Mouse (Mus musculus) G1E (cell line): ENCODE data around the gene Mettl14. TPM values are rescaled to one million over a fixed set of nuclear protein-coding genes. Genes with fewer than 3 reads are reported as not detected.
A peak's percentile ranks its signal among the peaks of the same experiment; 100 is the strongest.

Source experiments
- ATAC-seq: 2 replicates; pipeline ENCODE4 v1.8.0; 2016; ENCODE audit warnings: mild to moderate bottlenecking; ENCODE audit not compliant: insufficient number of reproducible peaks, poor library complexity, low FRiP score, severe bottlenecking; ENCODE audit errors: extremely low read depth
- DNase-seq: peaks from one replicate; pipeline ENCODE4 v3.0.0; 2012; ENCODE audit warnings: low spot score
- H3K27me3 ChIP-seq: 2 replicates; pipeline ENCODE4 v1.6.1; 2012; ENCODE audit warnings: mild to moderate bottlenecking, low read length, inconsistent platforms; ENCODE audit not compliant: insufficient read depth
- H3K36me3 ChIP-seq: replicated peaks from 2 replicates; pipeline ENCODE3; 2012; ENCODE audit warnings: mild to moderate bottlenecking, inconsistent platforms
- H3K4me1 ChIP-seq: 2 replicates; pipeline ENCODE4 v1.6.1; 2012; ENCODE audit warnings: low read depth, low read length, inconsistent platforms, mixed read lengths; ENCODE audit not compliant: insufficient read depth
- H3K4me3 ChIP-seq: 2 replicates; pipeline ENCODE4 v1.5.1; 2012; ENCODE audit warnings: low read depth, mild to moderate bottlenecking, inconsistent platforms, low read length, moderate library complexity, mixed read lengths
- H3K9me3 ChIP-seq: replicated peaks from 2 replicates; pipeline ENCODE4 v1.6.1; 2012; ENCODE audit warnings: inconsistent platforms
- CTCF ChIP-seq: IDR thresholded peaks from 2 replicates; pipeline ENCODE4 v1.5.1; 2012; ENCODE audit warnings: low read depth, low read length, inconsistent platforms, mixed read lengths
- GATA1 ChIP-seq: IDR thresholded peaks from 2 replicates; pipeline ENCODE4 v1.6.1; 2012; ENCODE audit warnings: borderline replicate concordance, low read length, inconsistent platforms, mixed read lengths
- GATA2 ChIP-seq: IDR thresholded peaks from 2 replicates; pipeline ENCODE4 v1.6.1; 2012; ENCODE audit warnings: low read depth, low read length, inconsistent platforms, borderline replicate concordance
- POLR2AphosphoS5 ChIP-seq: IDR thresholded peaks from 2 replicates; pipeline ENCODE4 v1.6.1; 2012; ENCODE audit warnings: low read depth, low read length, inconsistent platforms; ENCODE audit not compliant: insufficient replicate concordance
- TAL1 ChIP-seq: conservative IDR thresholded peaks from 2 replicates; pipeline ENCODE4 v1.6.1; 2012; ENCODE audit warnings: low read depth, low read length, inconsistent platforms, mixed read lengths
- polyA plus RNA-seq: library from polyadenylated mRNA; stranded (reverse); fragments of >175 nt; gene quantifications from 2 replicates; pipeline ENCODE4 v1.2.3, GENCODE M21; 2012
- total RNA-seq, 2 experiments: library from RNA; stranded (forward) in 1 of 2; stranded (reverse) in 1 of 2; fragments of 200-1000 nt in 1 of 2; fragments of >200 nt in 1 of 2; fragmentation: Nextera tagmentation in 1 of 2; gene quantifications; 2 replicates each; pipeline ENCODE4 v1.2.3; 2014 to 2017

The Mettl14 gene
- total RNA-seq (2014; fragmentation: Nextera tagmentation) (36.9 and 41.2 TPM in 2 replicates), total RNA-seq (2017) (18.8 and 29.2 TPM in 2 replicates), polyA plus RNA-seq (10.4 and 12.9 TPM in 2 replicates)

DNA sequence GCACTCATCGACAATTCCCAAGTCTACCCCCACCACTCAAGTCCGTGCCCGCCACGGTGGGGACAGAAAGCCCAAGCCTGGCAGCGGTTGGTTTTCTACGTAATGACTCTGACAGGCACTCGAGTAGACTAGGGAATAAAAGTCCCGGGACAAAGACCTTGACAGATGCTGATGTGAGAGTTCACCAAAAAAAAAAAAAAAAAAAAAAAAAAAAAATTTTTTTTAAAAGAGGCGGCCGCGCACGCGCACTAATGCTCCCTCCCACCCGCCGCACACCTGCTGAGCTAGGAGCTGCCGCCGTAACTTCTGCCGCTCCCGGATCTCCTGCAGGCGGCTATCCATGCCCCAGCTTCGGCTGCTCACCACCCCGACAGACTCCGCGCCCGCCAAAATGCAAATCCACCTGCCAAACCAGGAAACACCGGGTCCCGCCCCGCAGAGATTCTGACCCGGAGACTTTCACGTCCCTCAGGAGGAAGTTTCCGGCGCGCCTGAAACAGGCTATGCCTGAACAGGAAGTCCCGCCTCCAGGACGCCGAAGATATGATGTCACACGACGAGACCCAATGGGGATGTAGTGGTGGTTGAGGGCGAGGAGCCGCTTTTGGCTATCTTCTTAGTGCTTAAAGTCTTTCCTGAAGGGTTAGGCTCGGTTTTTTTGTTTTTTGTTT lies at the start of gene Mettl14:
TSS of gene Mettl14 (minus strand) at position 623 of the 671 bp plus-strand sequence.
- ATAC-seq (peak; percentile 99), DNase-seq (peak; percentile 84)
- Histone ChIP-seq H3K27me3 (no peaks in the 10 kb centered on the region), H3K4me3 (peak within 1 kb of the TSS; percentile 78), H3K36me3 (peaks cover 23% of the 10 kb centered on the region), H3K4me1 (peaks cover 17% of the 10 kb centered on the region), H3K9me3 (no peaks in the 10 kb centered on the region)
- no peak for TF ChIP-seq GATA1

- ATAC-seq, result no peak
- H3K36me3 ChIP-seq, result no peaks in the 10 kb centered on the region
- H3K4me3 ChIP-seq, result no peak overlapping the region
- H3K4me1 ChIP-seq, result no peaks in the 10 kb centered on the region
- H3K9me3 ChIP-seq, result peaks cover 2% of the 10 kb centered on the region; the same call in 1 of the 2 replicates
- TF ChIP-seq POLR2AphosphoS5 (no peak), GATA2 (no peak), GATA1 (no peak), CTCF (no peak), TAL1 (no peak)
- no peak for DNase-seq
- no peaks in the 10 kb centered on the region for H3K27me3 ChIP-seq
Observed at GRCm38 (mm10) chr3:123433362-123433761, 47.5 kb upstream of the Mettl14 start.

- no peaks in the 10 kb centered on the region for H3K4me1 ChIP-seq
- no peaks in the 10 kb centered on the region for H3K36me3 ChIP-seq
- ATAC-seq (no peak), DNase-seq (no peak)
- no peak overlapping the region for H3K4me3 ChIP-seq
- peaks cover 2% of the 10 kb centered on the region; the same call in 1 of the 2 replicates for H3K9me3 ChIP-seq
- H3K27me3 ChIP-seq, result no peaks in the 10 kb centered on the region
- TF ChIP-seq GATA2 (no peak), POLR2AphosphoS5 (no peak), TAL1 (no peak), CTCF (no peak), GATA1 (no peak)
Observed at GRCm38 (mm10) chr3:123431951-123432674, 46.2 kb upstream of the Mettl14 start.

DNA sequence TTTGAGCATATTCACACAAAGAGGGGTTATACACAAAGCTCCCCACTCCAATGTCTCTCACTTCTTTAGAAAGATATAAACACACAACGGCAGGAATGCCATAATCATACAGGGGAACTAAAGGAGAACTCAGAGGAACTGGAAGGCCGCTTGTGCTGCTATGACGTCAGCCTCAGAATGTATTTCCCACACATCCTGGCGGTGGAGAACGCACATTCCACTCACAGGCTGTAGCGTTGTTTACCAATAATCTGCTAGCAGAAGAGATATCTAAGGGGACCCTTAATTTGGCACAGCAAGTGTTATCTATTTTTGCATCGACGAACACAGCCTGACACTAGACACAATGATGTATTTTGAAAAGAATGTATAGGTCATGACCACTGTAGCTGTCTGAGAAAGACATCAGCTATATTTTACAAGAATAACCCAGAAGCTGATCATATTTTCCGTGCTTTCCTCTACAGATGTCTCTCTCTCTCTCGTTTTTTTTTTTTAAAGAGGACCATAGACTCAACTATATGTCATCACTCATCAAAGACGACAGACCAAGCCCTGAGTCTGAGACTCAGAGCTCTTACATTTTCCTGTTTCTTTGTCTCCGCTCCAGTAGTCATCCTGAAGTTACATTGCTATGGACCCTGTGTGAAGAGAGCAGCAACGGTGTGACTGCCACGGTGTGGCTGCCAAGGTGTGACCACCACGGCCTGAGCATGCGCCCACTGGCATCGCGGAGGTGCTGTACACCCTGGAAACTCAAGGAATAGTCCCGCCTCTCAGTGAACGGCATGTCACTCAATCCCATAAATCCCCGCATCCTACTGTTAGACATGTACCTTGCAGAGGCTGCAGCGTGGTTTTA lies 43.9 kb upstream of the Mettl14 start:
- H3K4me3 ChIP-seq, result no peak overlapping the region
- TF ChIP-seq CTCF (no peak), POLR2AphosphoS5 (no peak), GATA2 (no peak)
- H3K9me3 ChIP-seq, result peaks cover 2% of the 10 kb centered on the region; the same call in 1 of the 2 replicates
- no peak for DNase-seq
- H3K4me1 ChIP-seq, result no peaks in the 10 kb centered on the region
- no peaks in the 10 kb centered on the region for H3K27me3 ChIP-seq
- H3K36me3 ChIP-seq, result no peaks in the 10 kb centered on the region
- no peak for ATAC-seq

GRCm38 (mm10) chr3:123428005-123428404 lies 42.1 kb upstream of the Mettl14 start:
- no peaks in the 10 kb centered on the region for H3K4me1 ChIP-seq
- H3K27me3 ChIP-seq, result no peaks in the 10 kb centered on the region
- H3K9me3 ChIP-seq, result peaks cover 2% of the 10 kb centered on the region; the same call in 1 of the 2 replicates
- no peak for TF ChIP-seq POLR2AphosphoS5
- TF ChIP-seq TAL1, result no peak
- no peak for TF ChIP-seq GATA1
- TF ChIP-seq GATA2, result no peak
- TF ChIP-seq CTCF, result no peak
- H3K36me3 ChIP-seq, result no peaks in the 10 kb centered on the region
- no peak for DNase-seq
- H3K4me3 ChIP-seq, result no peak overlapping the region
- ATAC-seq, result no peak

- H3K4me3 ChIP-seq, result no peak overlapping the region
- peaks cover 2% of the 10 kb centered on the region; the same call in 1 of the 2 replicates for H3K9me3 ChIP-seq
- TF ChIP-seq GATA2 (no peak), GATA1 (no peak), CTCF (no peak), POLR2AphosphoS5 (no peak), TAL1 (no peak)
- H3K27me3 ChIP-seq, result no peaks in the 10 kb centered on the region
- ATAC-seq (no peak), DNase-seq (no peak)
- no peaks in the 10 kb centered on the region for H3K36me3 ChIP-seq
- H3K4me1 ChIP-seq, result no peaks in the 10 kb centered on the region
Observed at GRCm38 (mm10) chr3:123425647-123426046, 39.7 kb upstream of the Mettl14 start.
